Mouse (Mus musculus) bone marrow, adult 2 months (tissue): ENCODE results near the gene Thap4. TPM values are rescaled to one million over a fixed set of nuclear protein-coding genes. Genes with fewer than 3 reads are reported as not detected.
A peak's percentile ranks its signal among the peaks of the same experiment; 100 is the strongest.

Experiments used
- H3K27ac ChIP-seq: fragments of 200-500 bp; 2 replicates; pipeline ENCODE4 v1.5.1; 2012; ENCODE audit warnings: low read depth, mild to moderate bottlenecking, control low read depth, inconsistent platforms, low read length; ENCODE audit not compliant: control insufficient read depth, poor library complexity, insufficient read depth
- H3K4me1 ChIP-seq: fragments of 200-500 bp; 2 replicates; pipeline ENCODE4 v1.6.1; 2011; ENCODE audit warnings: low read length; ENCODE audit not compliant: control insufficient read depth, insufficient read depth
- H3K4me3 ChIP-seq: fragments of 200-500 bp; replicated peaks from 2 replicates; pipeline ENCODE3; 2011; ENCODE audit warnings: mild to moderate bottlenecking, low read depth, low read length, control low read depth; ENCODE audit not compliant: control insufficient read depth
- CTCF ChIP-seq: fragments of 200-500 bp; IDR thresholded peaks from 2 replicates; pipeline ENCODE4 v1.5.1; 2011; ENCODE audit warnings: low read length, control low read depth; ENCODE audit not compliant: control insufficient read depth, insufficient read depth
- POLR2A ChIP-seq: fragments of 200-500 bp; IDR thresholded peaks from 2 replicates; pipeline ENCODE4 v1.6.1; 2011; ENCODE audit warnings: low read depth, mild to moderate bottlenecking, control low read depth, low read length, borderline replicate concordance; ENCODE audit not compliant: control insufficient read depth
- WGBS: fragments of 180-500 bp; shearing (Covaris S2); methylation state at CpG from one replicate; pipeline ENCODE4 v1.1.7; 2018; 5-methylcytosine and 5-hydroxymethylcytosine counted together
- polyA plus RNA-seq: library from polyadenylated mRNA; stranded (reverse); fragments of >200 nt; gene quantifications from 2 replicates; pipeline ENCODE4 v1.2.4, GENCODE M21; 2011; ENCODE audit warnings: low replicate concordance; ENCODE audit not compliant: missing spikeins, insufficient read depth, insufficient read length

Thap4 gene
- polyA plus RNA-seq, 1 experiment = 13.0 TPM

GRCm38 (mm10) chr1:93753911-93754572 is 622 bp downstream of the Thap4 start:
- Histone ChIP-seq H3K27ac (peak overlapping the region; percentile 97), H3K4me1 (peaks cover 2% of the 10 kb centered on the region; the same call in 1 of the 2 replicates), H3K4me3 (peak overlapping the region; percentile 97)
- under 1% methylated on average over 59 of the region's 59 CpGs for WGBS
- no peak for TF ChIP-seq CTCF
- TF ChIP-seq POLR2A = no peak

GRCm38 (mm10) chr1:93751290-93751689 is 3.4 kb downstream of the Thap4 start, which contains the start of gene Atg4b:
TSS of gene Atg4b (plus strand) at chr1:93751500.
- 89% methylated on average over 6 of the region's 6 CpGs for WGBS
- peaks cover 1% of the 10 kb centered on the region for H3K4me1 ChIP-seq
- H3K27ac ChIP-seq = no peak within 1 kb of the TSS
- no peak for TF ChIP-seq CTCF
- TF ChIP-seq POLR2A = no peak
- H3K4me3 ChIP-seq = no peak within 1 kb of the TSS

GRCm38 (mm10) chr1:93748539-93748938 is 6.1 kb downstream of the Thap4 start:
- Histone ChIP-seq H3K4me1 (peaks cover 1% of the 10 kb centered on the region), H3K4me3 (no peak overlapping the region), H3K27ac (peak overlapping the region; percentile 21; the same call in 1 of the 2 replicates)
- 43% methylated on average over 1 of the region's 1 CpGs for WGBS
- no peak for TF ChIP-seq POLR2A
- TF ChIP-seq CTCF = no peak

- TF ChIP-seq CTCF (no peak), POLR2A (no peak)
- Histone ChIP-seq H3K27ac (no peak overlapping the region), H3K4me3 (no peak overlapping the region), H3K4me1 (peaks cover 1% of the 10 kb centered on the region)
- 81% methylated on average over 5 of the region's 5 CpGs for WGBS
Measured at GRCm38 (mm10) chr1:93746179-93746578, 8.5 kb downstream of the Thap4 start.

GRCm38 (mm10) chr1:93742910-93743309 is 11.8 kb downstream of the Thap4 start:
- Histone ChIP-seq H3K27ac (no peak overlapping the region), H3K4me1 (peaks cover 1% of the 10 kb centered on the region), H3K4me3 (no peak overlapping the region)
- TF ChIP-seq POLR2A (no peak), CTCF (no peak)

- 72% methylated on average over 4 of the region's 4 CpGs for WGBS
- no peaks in the 10 kb centered on the region; the same call in 1 of the 2 replicates for H3K4me1 ChIP-seq
- H3K27ac ChIP-seq = no peak overlapping the region
- no peak overlapping the region for H3K4me3 ChIP-seq
- no peak for TF ChIP-seq CTCF
- TF ChIP-seq POLR2A = no peak
Measured at GRCm38 (mm10) chr1:93741987-93742386, 12.7 kb downstream of the Thap4 start.

- H3K4me1 ChIP-seq = no peaks in the 10 kb centered on the region; the same call in 1 of the 2 replicates
- WGBS = 90% methylated on average over 2 of the region's 2 CpGs
- H3K4me3 ChIP-seq = no peak overlapping the region
- no peak overlapping the region for H3K27ac ChIP-seq
- TF ChIP-seq CTCF (no peak), POLR2A (no peak)
Measured at GRCm38 (mm10) chr1:93740671-93741070, 14.0 kb downstream of the Thap4 start.

- WGBS = 89% methylated on average over 5 of the region's 5 CpGs
- no peak for TF ChIP-seq POLR2A
- TF ChIP-seq CTCF = no peak
Measured at GRCm38 (mm10) chr1:93737711-93738110, 17.0 kb downstream of the Thap4 start.

GRCm38 (mm10) chr1:93735859-93736258 is 18.8 kb downstream of the Thap4 start:
- H3K27ac ChIP-seq = no peak overlapping the region
- no peaks in the 10 kb centered on the region for H3K4me1 ChIP-seq
- no peak overlapping the region for H3K4me3 ChIP-seq
- TF ChIP-seq CTCF = no peak
- no peak for TF ChIP-seq POLR2A
- WGBS = 59% methylated on average over 3 of the region's 3 CpGs

More at GRCm38 (mm10) chr1:93737711-93738110, 17.0 kb downstream of the Thap4 start:
- H3K4me1 ChIP-seq = no peaks in the 10 kb centered on the region; the same call in 1 of the 2 replicates
- H3K27ac ChIP-seq = no peak overlapping the region
- no peak overlapping the region for H3K4me3 ChIP-seq
